Mouse (Mus musculus) embryo, embryonic 10 days (tissue): ENCODE measurements at regions not wholly inside any gene's neighbourhood (a gene's known extent, or its start where the extent isn't known, plus 50 kb on each side); places are given as distances from the start of the nearest gene placed in this dataset.

Experiments
- DNase-seq: peaks from one replicate; pipeline ENCODE4 v3.0.0-alpha.2; 2015; ENCODE audit warnings: low spot score

DNA sequence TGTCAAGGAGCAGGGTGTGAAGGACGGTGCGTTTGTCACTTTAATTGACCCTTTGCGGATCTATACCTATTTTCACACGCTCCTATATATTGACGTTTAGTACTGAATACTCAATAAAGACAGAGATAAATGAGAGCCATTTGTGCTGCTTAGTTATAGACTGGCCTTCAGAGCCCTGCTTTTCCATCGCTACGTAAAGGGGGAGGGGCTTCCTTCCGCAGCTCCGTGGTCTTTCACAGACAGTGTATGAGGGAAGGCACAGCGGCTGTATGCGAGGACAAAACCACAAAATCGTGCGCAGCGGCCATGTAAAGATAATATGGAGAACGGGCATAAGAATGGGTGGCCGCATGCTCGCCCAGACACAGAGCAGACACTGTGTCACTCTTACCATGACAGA is 58.4 kb upstream of the Pced1b start:
- DNase-seq, result no peak

DNA sequence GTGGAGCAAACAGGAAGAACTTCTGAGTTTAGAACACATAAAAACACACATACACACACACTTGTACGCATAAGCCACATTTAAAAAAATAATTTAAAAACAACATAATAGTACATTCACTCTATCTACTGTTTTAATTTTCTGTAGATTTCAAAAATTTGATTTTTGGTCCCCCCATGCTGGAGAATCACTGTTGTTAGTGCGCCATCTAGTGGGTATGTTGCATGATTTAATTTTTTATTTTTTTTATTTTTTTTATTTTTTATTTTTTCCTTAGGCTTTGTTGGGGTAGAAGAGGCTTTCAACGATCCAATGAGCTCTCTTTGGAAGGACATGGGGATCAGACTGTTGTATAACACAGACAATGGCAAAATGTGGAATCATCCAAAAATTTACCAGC is 59.1 kb upstream of the Pced1b start:
- peak; percentile 54 for DNase-seq

DNA sequence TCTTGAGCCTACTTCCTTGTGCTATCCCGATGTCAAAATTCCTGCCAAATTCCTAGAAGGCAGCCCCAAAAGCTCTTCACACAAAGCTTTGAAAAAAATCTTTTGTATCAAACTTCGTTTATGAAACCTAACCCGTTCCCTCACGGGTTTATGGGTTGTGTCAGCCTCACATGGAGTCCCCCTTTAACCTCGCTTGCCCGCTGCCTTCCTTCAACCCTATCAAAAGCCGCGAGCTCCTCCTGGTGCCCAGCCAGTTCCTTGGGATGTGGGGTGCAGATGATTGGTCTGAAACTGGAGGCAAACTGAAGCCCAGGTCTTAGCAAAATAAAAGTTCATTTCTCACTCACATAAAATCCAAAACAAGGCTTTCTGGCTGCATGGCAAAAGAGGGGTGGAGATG is 60.9 kb upstream of the Pced1b start:
- DNase-seq, result no peak

DNA sequence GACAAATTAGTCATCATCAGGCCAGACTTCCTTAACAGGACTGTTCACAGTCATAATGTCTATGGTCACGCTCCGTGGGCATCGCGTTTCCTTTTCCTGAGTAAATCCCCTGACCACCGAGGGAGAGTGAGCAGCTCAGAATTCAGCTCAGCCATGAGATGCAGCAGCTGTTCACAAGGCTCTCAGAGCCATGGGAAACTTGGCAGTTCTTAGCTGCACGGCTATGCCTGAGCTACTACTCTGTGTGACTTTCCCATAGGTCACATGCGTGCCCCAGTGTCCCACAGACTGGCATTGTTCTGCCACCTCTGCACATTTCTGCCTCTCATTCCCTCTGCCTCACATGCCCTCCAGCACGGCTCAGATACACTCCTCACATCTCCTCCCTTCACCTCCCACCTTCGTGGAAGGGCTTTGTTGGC is 64.3 kb upstream of the Pced1b start:
- peak; percentile 41 for DNase-seq

DNA sequence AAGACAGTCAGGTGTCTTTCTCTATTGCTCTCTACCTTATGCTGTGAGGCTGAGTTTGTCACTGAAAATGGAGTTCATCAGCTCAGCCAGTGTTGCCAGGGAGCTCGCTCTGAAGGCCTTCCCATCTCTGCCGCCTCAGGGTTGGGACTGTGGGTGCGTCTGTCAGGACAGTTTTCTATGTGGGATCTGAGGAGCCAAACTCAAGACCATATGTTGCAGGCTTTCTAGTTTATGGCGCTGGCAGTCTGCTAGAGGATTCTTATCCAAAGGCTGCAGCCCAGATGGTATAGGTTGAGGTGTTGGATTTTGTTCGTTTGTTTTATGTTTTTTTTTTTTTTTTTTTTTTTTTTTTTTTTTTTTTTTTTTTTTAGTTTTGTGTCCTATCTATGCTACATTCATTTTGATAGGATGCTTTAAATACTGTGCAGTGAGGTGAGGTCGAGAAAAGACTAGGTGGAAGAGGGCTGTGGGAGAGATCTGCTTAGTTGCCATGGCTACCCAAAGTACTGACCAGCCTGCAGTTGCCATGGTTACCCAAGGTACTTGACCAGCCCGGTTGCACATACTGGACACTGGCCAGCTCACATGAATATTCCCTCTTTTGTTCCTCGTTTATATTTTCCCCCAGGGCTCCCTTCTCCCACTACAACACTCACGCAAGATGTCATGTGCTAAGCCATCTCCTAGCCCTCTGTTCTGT is 65.8 kb upstream of the Pced1b start:
- DNase-seq, result peak; percentile 67

DNA sequence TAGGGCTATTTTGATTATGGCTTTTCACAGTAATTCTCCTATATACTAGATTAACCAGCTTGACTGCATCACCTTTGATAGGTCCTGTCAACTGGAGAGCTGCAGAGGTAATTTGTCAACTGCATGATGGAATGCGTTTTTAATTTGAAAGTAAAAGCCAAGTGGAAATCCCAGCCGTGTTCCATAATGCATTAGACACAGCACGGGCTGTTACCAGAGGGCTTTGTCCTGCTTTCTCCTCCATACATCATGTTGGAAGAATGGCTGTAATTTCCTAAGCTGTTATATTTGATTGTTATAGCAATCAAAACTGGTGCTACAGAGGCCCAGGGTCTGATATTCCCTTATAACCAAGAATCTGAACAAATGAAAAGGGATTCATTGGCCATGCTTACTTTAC is 68.6 kb upstream of the Pced1b start:
- no peak for DNase-seq

DNA sequence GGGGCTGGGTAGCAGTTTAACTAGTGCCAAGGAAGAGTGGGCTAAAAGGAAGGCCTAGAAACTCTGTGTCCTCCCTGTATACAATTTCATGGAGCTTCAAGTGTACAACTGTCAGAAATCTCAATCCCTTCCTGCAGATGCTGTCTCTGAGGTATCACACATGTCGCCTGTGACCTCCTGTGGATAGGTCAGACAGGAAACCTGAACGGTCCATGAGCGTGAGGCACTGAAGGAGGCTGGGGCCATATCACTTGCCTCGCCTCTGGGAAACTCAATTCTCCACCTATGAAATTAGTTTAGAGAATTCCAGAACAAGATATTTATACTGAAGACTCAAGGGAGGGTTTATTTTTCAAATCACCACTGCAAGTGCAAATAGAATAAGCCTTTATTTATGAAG is 69.1 kb upstream of the Pced1b start:
- no peak for DNase-seq

DNA sequence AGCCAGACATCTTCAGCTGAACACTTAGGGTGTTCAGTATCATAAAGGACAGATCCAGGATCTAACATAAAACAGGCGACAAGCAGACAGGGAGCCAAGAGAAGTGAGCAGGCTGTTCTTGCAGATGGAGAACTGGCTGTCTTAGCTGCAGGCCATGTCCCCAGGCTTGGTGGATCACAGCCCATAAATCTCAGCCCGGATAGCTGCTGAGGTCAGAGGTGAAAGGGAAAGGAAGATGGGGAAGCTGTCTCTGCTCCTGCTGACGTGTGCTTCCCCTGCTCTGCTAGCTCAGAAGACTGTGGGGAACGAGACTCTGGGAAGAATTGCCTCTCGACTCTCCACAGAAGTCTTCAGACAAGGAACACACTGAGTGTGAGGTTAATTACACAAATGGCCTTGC is 71.9 kb upstream of the Pced1b start:
- peak; percentile 68 for DNase-seq

DNA sequence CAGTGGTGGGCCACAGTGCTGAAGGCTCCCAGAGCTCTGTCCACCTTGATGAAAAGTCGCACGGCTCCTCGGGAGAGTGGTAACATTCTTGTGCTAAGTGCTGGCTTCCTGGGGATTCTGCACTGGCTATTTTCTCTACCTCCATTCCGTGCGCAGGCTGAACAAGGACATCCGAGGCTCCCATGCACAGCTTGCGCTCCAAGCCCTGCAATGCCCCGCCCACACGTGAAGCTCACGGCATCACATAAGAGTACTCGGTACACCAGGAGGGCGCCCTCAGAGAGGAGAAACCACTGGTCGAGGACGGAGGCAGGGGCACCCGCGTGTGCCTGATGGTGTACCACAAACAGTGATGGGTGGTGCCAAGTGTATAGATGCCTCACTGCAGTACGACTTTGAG is 73.7 kb upstream of the Pced1b start:
- DNase-seq, result no peak

DNA sequence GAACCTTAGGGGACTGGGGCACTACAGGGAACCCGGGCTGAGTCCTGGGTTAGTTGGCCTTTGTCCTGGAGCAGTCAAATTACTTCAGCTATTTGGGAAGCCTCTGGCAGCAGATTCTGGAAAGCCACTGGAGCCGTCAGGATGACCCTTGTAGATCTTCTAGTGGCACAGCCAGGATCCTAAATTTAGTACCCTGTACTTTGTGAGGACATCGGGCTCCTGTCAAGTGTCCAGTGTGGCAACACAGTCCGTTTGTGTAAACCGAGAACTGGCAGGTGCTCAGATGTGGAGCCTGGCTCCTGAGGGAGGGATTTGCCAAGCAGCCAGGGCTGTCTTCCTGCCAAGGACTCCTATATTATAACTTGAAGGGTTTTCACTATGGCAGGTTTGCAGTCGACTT is 76.8 kb upstream of the Pced1b start:
- no peak for DNase-seq

DNA sequence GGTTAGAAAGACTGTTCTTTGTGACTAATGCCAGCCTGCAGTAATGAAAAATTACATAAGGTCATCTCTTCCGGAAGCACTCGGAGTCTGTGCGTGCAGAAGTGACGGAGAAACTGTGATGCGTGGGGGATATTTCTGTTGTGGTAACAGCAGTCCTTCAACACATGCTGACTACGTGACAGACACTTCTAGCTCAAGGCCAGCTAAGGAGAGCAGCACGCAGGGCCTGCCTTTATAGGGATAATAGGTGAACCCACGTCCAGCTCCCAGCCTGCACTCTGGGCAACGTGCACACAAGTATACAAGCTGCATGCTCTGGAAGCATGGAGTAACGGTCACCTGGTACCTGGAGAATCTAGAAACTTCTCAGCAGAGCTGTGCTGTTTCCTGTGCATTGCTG is 77.5 kb upstream of the Pced1b start:
- no peak for DNase-seq

DNA sequence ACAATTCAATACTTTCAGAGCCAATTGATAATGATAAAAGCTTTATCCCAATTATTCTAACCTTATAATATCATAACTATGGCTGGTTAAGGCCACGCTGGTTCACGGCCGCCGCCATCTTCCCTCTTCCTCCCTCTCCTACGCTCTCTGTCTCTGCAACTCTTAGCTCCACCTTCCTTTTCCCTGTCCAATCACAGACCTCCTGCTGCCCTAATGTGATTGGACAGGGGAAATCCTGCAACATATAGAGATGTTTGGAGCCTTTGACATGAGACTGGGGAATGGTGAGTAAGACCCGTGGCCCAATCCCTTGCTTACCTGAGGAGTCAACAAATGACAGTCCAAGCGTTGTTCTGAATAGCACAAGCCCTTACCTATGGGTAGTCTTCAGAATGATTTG is 79.8 kb upstream of the Pced1b start:
- no peak for DNase-seq

DNA sequence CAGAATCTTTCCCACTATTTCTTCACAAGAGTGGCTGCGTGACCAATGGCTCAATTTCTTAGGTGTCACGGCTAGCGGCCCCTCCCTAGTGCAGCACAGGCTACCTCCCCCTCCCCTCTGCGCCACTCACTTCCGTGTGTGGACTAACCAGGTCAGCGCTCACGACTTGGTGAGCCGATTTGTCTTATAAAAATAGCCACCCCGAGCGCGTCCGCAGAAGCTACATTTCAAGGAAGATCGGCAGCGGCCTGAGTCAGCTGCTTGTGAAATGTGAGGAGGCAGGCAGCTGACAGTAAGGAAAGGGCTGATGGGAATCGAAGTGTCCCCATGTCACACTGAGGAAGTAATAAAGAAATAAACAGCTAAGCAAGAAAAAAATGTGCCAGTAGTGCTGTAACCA is 82.3 kb upstream of the Pced1b start:
- DNase-seq, result no peak

DNA sequence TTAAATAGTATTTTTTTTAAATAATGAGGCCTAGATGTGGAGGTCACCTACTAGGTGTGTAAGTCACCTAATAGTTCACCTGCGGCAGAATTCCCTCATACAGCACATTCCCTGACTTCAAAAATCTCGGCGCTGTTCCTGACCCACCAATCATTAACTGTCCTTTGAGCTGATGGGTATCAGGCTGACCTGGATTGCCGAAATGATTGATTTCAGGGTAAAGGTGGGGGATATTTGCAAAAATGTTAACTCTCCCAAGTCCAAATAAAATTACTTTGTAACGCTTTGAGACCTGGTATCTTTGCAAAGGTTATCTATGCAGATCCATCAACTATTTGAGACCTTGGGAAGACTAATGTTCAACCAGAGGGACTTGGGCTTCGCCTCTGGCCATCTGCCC is 82.9 kb upstream of the Pced1b start:
- DNase-seq, result no peak

DNA sequence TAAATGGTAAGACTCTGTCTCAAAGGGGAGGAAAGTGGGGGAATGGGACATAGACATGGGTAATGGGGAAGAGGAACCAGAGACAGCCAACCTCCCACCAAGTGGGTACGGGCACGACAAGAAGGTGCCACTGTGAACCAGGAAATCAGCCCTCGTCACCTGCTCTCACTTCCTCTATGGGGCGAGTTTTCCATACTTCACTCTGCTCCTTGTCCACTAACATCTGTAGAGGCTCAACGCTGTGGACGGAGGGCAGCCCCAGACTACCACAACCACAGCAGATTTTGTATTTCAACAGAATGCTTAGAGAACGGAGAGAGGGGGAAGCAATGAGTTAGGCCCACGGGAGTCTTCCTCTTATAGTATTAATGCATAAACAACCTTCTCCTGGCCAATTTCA is 83.8 kb upstream of the Pced1b start:
- no peak for DNase-seq

DNA sequence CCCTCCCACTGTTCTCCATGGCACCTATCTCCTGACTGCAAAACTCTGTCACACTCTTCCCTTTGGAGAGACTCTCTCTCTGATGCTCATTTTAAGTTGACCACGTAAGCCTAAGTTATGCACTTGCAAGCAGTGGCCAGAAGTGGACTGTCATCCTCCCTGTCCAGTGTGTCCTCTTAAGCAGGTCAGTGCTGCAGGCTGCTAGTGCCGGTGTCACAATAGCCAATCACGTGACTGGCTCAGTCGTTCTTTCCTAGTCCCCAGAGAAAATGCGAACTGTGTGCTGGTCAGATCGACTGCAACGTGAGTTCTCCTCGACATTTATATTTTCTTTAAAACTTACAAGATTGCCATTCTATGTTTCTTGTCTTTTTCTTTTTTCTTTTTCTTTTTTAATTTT is 84.6 kb upstream of the Pced1b start:
- no peak for DNase-seq

DNA sequence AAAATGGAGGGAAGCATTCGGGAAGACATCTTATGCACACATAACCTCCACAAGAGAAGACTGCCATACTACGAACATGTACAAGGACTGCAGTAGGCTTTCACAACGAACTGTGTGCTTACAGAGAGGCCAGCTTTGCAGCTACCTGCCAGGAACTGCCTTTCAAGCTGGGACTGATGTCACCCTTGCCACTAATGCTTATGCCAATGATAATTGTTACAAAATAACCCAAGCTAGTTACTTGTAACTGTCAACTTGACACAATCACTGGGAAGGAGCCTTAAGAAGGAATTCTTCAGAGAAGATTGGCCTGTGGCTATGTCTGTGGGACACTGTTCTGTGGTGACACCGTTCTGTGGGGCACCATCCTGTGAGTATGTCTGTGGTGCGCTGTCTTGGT is 85.4 kb upstream of the Pced1b start:
- no peak for DNase-seq

DNA sequence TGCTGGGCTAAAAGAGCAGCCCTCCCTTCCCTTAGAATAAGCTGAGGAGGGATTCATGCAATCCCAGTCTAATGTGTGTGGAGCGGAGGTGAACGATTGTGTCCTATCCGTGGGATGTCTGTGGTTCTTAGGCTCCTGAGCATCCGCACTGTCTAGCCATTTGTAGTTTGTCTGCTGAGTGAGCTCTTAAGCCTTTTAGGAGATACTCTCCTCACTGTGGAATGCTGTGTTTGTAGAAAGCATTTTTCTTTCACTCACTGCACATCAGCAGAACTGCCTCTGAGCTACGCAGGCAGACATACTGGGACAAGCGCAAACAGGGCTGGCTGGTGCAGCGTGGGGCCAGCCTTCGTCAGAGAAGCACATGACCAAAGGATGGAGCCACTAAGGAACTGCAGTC is 94.6 kb upstream of the Pced1b start:
- DNase-seq, result no peak

DNA sequence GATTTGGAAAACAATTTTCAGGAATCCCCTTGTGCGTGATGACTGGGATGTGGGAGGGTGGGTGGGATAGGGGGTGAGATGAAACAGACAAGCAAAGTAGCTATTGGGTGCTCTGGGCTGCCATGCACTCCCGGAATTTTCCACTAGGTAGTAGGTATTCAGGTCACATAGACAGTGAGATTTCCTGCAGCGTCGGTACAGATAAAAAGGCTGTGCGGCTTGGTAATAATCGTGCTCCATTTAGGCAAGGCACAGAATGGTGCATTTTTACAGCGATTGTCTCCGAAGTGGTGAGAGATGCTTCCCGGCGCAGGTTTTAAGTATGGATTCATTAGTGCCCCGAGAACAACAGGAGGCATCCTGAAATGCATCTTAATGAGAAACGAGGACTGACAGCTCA is 95.1 kb upstream of the Pced1b start:
- DNase-seq, result no peak

DNA sequence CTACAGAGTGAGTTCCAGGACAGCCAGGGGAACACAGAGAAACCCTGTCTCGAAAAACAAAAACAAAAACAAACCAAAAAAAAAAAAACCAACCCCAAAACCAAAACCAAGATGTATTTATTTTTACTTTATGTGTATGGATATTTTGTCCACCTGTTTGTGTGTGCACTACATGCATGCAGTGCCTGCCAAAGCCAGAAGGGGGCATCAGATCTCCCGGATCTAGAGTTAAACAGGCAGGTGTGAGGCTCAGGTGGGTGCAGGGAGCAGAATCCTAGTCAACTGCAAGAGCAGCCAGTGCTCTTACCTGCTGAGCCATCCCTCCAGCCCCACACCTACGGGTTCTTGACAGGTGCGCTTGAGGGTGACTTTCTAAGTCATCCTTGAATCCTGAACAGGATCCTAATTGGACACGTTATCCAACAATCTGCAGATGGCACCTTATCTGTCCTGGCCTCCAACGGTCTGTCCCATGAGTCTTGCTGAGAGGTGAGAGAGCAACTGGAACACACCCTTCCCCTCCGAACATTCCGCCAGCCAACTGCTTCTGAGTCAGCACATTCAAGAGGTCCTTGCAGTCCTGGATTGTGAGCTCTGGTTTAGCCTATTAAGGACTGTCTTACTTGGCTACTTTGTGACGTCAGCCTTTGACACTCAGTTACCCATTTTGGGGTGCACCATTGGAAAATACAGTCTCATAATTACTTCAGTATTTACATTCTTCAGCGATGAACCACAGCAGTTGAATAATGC is 95.4 kb upstream of the Slc38a4 start:
- DNase-seq, result no peak

DNA sequence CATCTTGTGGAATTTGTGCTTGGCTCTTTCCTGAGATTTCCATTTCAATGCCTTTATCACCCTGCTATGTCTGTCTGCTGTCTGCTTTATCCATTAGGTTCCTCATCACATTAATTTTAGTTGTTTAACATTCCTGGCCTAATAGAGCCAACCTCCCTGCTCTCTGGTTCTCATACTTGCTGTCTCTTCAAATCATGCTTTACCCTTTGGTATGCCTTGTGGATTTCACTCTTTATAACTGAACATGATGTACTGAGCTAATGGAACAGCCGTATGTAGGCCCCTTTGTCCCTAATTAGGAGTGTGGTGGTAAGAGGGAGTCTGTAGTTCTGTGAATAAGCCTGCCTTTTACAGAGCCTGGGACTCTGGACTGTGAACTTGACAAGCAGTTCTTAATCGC is 86.2 kb upstream of the Slc38a4 start:
- DNase-seq, result no peak

DNA sequence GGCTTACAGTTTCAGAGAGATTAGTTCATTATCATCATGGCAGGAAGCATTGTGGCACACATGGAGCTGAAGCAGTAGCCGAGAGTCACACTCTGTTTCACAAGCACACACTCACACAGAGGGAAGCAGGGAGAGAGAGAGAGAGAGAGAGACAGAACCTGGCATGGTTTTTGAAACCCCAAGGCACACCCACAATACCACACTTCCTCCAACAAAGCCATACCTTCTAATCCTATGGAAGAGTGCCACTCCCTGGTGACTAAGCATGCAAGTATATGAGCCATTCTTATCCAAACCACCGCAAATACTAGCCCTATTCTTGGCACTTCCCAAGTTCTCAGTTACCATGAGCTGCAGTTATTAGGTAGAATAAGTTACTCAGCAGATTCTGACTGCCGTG is 82.5 kb upstream of the Slc38a4 start:
- DNase-seq, result no peak

DNA sequence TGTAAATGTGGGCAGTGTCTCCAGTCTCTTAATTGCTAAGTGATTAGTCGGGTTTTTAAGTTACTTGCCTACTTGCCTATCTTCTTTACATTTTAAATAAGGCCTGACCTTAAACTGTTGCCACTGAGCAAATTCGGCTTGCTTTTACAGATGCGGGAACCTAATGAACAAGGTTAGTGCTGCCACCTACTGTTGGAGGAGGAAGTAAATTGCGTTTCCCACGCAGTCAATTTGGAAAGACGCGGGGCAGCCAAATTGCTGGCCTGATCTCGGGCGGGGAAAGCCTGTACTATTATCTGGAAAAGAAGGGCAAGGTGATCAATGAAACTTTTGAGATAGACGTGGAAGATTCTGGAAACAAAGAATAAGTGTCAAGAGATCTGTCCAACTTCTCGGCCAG is 79.5 kb upstream of the Slc38a4 start:
- peak; percentile 93 for DNase-seq

DNA sequence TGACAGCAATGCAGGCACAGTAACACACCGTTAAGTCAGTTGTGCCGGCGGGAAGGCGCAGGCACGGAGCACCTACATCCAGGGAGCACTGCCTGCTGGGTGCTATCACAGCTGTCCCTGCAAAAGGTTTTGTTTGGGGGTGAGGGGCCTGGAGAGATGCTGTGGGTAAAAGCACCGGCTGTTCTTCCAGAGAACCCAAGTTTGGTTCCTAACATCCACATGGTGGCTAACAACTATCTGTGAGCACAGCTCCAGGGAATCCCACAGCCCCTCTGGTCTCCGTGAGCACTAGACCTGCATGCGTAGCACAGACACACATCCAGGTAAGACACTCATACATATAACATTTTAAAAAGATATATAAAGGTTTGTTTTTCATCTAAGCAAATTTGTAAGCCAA is 72.0 kb upstream of the Slc38a4 start:
- no peak for DNase-seq
